Mouse (Mus musculus) megakaryocyte, embryonic 14.5 days (primary cell): Measurements from ENCODE around the gene Traip. TPM values are rescaled to one million over a fixed set of nuclear protein-coding genes. Genes with fewer than 3 reads are reported as not detected.

Experiments used
- H3K27me3 ChIP-seq: replicated peaks from 2 replicates; pipeline ENCODE3; 2012; ENCODE audit warnings: inconsistent platforms
- H3K36me3 ChIP-seq: replicated peaks from 2 replicates; pipeline ENCODE3; 2012; ENCODE audit warnings: low read length, inconsistent platforms, mixed read lengths
- H3K4me1 ChIP-seq: 2 replicates; pipeline ENCODE4 v1.6.1; 2012; ENCODE audit warnings: inconsistent platforms
- H3K4me3 ChIP-seq: replicated peaks from 2 replicates; pipeline ENCODE3; 2012; ENCODE audit warnings: moderate library complexity, mild to moderate bottlenecking, inconsistent platforms
- H3K9me3 ChIP-seq: 2 replicates; pipeline ENCODE4 v1.6.1; 2012; ENCODE audit warnings: inconsistent platforms
- FLI1 ChIP-seq: IDR thresholded peaks from 2 replicates; pipeline ENCODE4 v1.6.1; 2012; ENCODE audit warnings: low read length, inconsistent platforms, mixed read lengths
- GATA1 ChIP-seq: IDR thresholded peaks from 3 replicates; pipeline ENCODE4 v1.6.1; 2012; ENCODE audit warnings: mixed read lengths, low read length, inconsistent platforms, borderline replicate concordance
- polyA plus RNA-seq: library from polyadenylated mRNA; stranded (reverse); fragments of >175 nt; gene quantifications from 2 replicates; pipeline ENCODE4 v1.2.3, GENCODE M21; 2012; ENCODE audit warnings: low replicate concordance; ENCODE audit not compliant: insufficient read depth

Gene Traip
- polyA plus RNA-seq, 1 experiment: 1.0 TPM

GRCm38 (mm10) chr9:107914764-107915420, 35.0 kb upstream of the Traip start:
- Histone ChIP-seq H3K27me3 (peaks cover 89% of the 10 kb centered on the region), H3K4me1 (peaks cover 21% of the 10 kb centered on the region), H3K36me3 (no peaks in the 10 kb centered on the region), H3K9me3 (no peaks in the 10 kb centered on the region), H3K4me3 (peak overlapping the region; percentile 10)
- no peak for TF ChIP-seq GATA1
- no peak for TF ChIP-seq FLI1

DNA sequence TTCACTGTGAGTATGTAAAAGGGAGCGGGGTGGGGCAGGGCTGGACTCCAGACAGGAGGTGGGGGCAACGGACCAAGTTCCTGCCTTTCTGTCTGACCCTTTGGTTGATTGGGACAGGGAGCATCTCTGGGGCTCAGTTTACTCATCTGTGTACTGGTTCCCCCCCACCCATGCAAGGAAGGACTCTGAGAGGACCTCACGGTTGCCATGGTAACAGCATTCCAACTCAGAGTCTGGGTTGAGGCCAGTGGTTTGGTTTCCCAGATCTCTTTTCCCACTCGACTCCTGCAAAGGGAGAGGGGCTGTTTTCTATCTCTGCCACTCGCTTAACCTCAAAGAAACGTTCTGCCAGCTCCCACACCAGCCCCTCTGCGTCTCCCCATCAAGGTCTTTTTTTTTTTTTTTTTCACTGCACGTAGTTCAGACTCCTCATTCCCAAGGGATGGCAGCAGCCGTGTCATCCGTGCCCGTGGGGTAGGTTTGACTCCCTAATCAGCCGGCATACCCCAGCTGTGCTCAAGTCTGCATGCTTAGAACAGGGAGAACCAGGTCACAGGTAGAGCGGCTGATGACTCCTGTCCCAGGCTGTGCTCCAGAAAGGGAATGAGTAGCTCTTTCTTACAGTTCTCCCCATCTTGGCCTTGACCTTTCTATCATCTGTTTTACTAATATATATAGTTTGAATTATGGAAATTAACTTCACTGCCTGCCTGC, 31.9 kb upstream of the Traip start:
- Histone ChIP-seq H3K9me3 (no peaks in the 10 kb centered on the region), H3K4me3 (no peak overlapping the region), H3K36me3 (no peaks in the 10 kb centered on the region), H3K27me3 (peaks cover 76% of the 10 kb centered on the region), H3K4me1 (peaks cover 15% of the 10 kb centered on the region)
- TF ChIP-seq GATA1 (no peak), FLI1 (no peak)

- Histone ChIP-seq H3K9me3 (no peaks in the 10 kb centered on the region), H3K27me3 (peaks cover 76% of the 10 kb centered on the region), H3K4me3 (no peak overlapping the region), H3K36me3 (no peaks in the 10 kb centered on the region), H3K4me1 (peaks cover 21% of the 10 kb centered on the region)
- TF ChIP-seq GATA1 (no peak), FLI1 (no peak)
These were observed 31.1 kb upstream of the Traip start for GRCm38 (mm10) chr9:107918884-107919283.

DNA sequence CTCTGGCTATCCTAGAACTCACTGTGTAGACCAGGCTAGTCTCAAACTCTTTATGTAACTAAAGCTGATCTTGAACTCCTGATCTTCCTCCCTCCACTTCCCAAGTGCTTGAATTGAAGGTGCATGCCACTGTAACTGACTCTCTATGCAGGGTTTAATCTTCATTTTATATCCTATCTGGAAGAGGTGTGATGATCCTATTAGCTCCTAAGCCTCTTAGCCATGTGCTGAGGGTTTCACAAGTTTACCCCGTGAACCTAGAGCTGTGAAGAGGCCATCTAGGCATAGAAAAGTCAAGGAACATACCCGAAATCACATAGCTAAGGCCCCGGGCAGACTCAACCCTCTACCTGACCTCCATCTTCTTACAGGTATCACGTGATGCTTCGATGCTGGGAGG, 30.5 kb upstream of the Traip start:
- peaks cover 22% of the 10 kb centered on the region for H3K4me1 ChIP-seq
- H3K4me3 ChIP-seq: no peak overlapping the region
- no peaks in the 10 kb centered on the region for H3K36me3 ChIP-seq
- no peak for TF ChIP-seq GATA1
- no peak for TF ChIP-seq FLI1
- H3K27me3 ChIP-seq: peaks cover 76% of the 10 kb centered on the region
- H3K9me3 ChIP-seq: no peaks in the 10 kb centered on the region

- no peak for TF ChIP-seq FLI1
- TF ChIP-seq GATA1: no peak
These were observed 26.9 kb upstream of the Traip start for GRCm38 (mm10) chr9:107923021-107923420.

GRCm38 (mm10) chr9:107923956-107924355, 26.0 kb upstream of the Traip start:
- peaks cover 62% of the 10 kb centered on the region for H3K27me3 ChIP-seq
- no peaks in the 10 kb centered on the region for H3K36me3 ChIP-seq
- H3K4me3 ChIP-seq: peak overlapping the region; percentile 39
- TF ChIP-seq FLI1 (no peak), GATA1 (no peak)
- H3K9me3 ChIP-seq: no peaks in the 10 kb centered on the region
- H3K4me1 ChIP-seq: peaks cover 34% of the 10 kb centered on the region

More at GRCm38 (mm10) chr9:107923021-107923420, 26.9 kb upstream of the Traip start:
- Histone ChIP-seq H3K4me1 (peaks cover 34% of the 10 kb centered on the region), H3K27me3 (peaks cover 62% of the 10 kb centered on the region), H3K4me3 (no peak overlapping the region), H3K9me3 (no peaks in the 10 kb centered on the region), H3K36me3 (no peaks in the 10 kb centered on the region)

- Histone ChIP-seq H3K4me1 (peaks cover 34% of the 10 kb centered on the region), H3K36me3 (no peaks in the 10 kb centered on the region), H3K27me3 (peaks cover 69% of the 10 kb centered on the region), H3K4me3 (no peak overlapping the region), H3K9me3 (no peaks in the 10 kb centered on the region)
- TF ChIP-seq GATA1 (no peak), FLI1 (no peak)
These were observed 24.7 kb upstream of the Traip start for GRCm38 (mm10) chr9:107925251-107925650.

- Histone ChIP-seq H3K4me1 (peaks cover 34% of the 10 kb centered on the region), H3K9me3 (no peaks in the 10 kb centered on the region), H3K27me3 (peaks cover 75% of the 10 kb centered on the region), H3K36me3 (no peaks in the 10 kb centered on the region), H3K4me3 (no peak overlapping the region)
- TF ChIP-seq FLI1: no peak
- TF ChIP-seq GATA1: no peak
These were observed 23.0 kb upstream of the Traip start for GRCm38 (mm10) chr9:107926920-107927420.

GRCm38 (mm10) chr9:107927749-107928148, 22.2 kb upstream of the Traip start:
- H3K4me1 ChIP-seq: peaks cover 34% of the 10 kb centered on the region
- peaks cover 82% of the 10 kb centered on the region for H3K27me3 ChIP-seq
- TF ChIP-seq GATA1 (no peak), FLI1 (no peak)
- H3K4me3 ChIP-seq: no peak overlapping the region
- no peaks in the 10 kb centered on the region for H3K36me3 ChIP-seq
- no peaks in the 10 kb centered on the region for H3K9me3 ChIP-seq

DNA sequence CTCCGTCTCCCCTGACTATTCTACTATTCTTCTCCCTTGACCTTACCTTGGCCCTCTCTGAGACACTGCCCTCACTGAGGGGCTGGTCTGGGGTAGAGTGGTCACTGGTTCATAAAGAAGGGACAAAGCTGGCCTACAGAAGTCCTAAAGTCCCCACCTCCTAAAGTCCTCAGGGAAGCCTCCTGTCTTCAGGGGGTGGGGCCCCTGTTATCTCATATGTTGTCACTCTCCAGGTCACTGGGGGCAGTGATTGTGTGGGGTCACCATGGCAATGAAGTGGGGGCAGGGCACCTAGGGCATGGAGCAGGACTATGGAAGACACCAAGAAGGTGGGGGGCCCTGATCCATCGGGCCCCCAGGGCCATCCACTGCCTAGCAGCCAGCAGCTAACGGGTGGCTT, 21.8 kb upstream of the Traip start, which contains the start of gene Actl11:
Actl11 (plus strand) TSS at position 301 of the 400 bp plus-strand sequence.
- Histone ChIP-seq H3K9me3 (no peaks in the 10 kb centered on the region), H3K36me3 (no peaks in the 10 kb centered on the region), H3K4me3 (no peak within 1 kb of the TSS), H3K4me1 (peaks cover 31% of the 10 kb centered on the region), H3K27me3 (peaks cover 80% of the 10 kb centered on the region)
- TF ChIP-seq GATA1 (no peak), FLI1 (no peak)
